Mouse (Mus musculus): ENCODE data around the gene Chac2. TPM values are rescaled to one million over a fixed set of nuclear protein-coding genes. Genes with fewer than 3 reads are reported as not detected.

Chac2 gene
- polyA plus RNA-seq (2014; fragmentation: Illumina TruSeq; extraction: RNeasy Lipid Tissue Mini Kit (QIAGEN cat#74804); ENCODE audit: low read depth, low replicate concordance) = 154 TPM

GRCm38 (mm10) chr11:30985877-30986624, at the start of gene Chac2:
Gene Chac2 (minus strand): TSS chr11:30986350.

GRCm38 (mm10) chr11:30954279-30954725, 31.8 kb downstream of the Chac2 start, which contains the start of gene Erlec1:
Gene Erlec1 (minus strand): TSS chr11:30954335.

Other genes starting within 250 kb of the Chac2 start
- 194 TPM for gene Psme4, start 214.6 kb downstream of the Chac2 start, polyA plus RNA-seq (2014; fragmentation: Illumina TruSeq; extraction: RNeasy Lipid Tissue Mini Kit (QIAGEN cat#74804); ENCODE audit: low read depth, low replicate concordance)
- gene Gpr75, start 101.0 kb downstream of the Chac2 start, polyA plus RNA-seq (2014; fragmentation: Illumina TruSeq; extraction: RNeasy Lipid Tissue Mini Kit (QIAGEN cat#74804); ENCODE audit: low read depth, low replicate concordance) = not detected
- gene Asb3, start 100.9 kb downstream of the Chac2 start, polyA plus RNA-seq (2014; fragmentation: Illumina TruSeq; extraction: RNeasy Lipid Tissue Mini Kit (QIAGEN cat#74804); ENCODE audit: low read depth, low replicate concordance) = 18.4 TPM
- 192 TPM for gene Erlec1, start 32.0 kb downstream of the Chac2 start, polyA plus RNA-seq (2014; fragmentation: Illumina TruSeq; extraction: RNeasy Lipid Tissue Mini Kit (QIAGEN cat#74804); ENCODE audit: low read depth, low replicate concordance)
- not detected for gene Gm17332, start 196.1 kb upstream of the Chac2 start, polyA plus RNA-seq (2014; fragmentation: Illumina TruSeq; extraction: RNeasy Lipid Tissue Mini Kit (QIAGEN cat#74804); ENCODE audit: low read depth, low replicate concordance)